Mouse (Mus musculus) left cerebral cortex, postnatal 4 days (tissue): ENCODE data around the gene Pex14. TPM values are rescaled to one million over a fixed set of nuclear protein-coding genes. Genes with fewer than 3 reads are reported as not detected.
A peak's percentile ranks its signal among the peaks of the same experiment; 100 is the strongest.
"Not testable (repeated sequence)": the region's sequence is repeated elsewhere in the genome, so short reads cannot be mapped to it uniquely, and the experiment has no call there.

Source experiments
- DNase-seq: peaks from one replicate; pipeline ENCODE4 v3.0.0-alpha.2; 2022
- intact Hi-C: fragments of 180-260 bp; cut with DNase I; formaldehyde crosslinking; loops from one replicate; pipeline ENCODE4 v1.15.1; 2025
- total RNA-seq, 2 experiments: library from RNA; stranded (reverse); gene quantifications; 2 replicates each; pipeline ENCODE4 v1.2.3; 2021

Pex14 gene
- total RNA-seq, 2 experiments from 2014 or later: 38.2 to 40.8 TPM

DNA sequence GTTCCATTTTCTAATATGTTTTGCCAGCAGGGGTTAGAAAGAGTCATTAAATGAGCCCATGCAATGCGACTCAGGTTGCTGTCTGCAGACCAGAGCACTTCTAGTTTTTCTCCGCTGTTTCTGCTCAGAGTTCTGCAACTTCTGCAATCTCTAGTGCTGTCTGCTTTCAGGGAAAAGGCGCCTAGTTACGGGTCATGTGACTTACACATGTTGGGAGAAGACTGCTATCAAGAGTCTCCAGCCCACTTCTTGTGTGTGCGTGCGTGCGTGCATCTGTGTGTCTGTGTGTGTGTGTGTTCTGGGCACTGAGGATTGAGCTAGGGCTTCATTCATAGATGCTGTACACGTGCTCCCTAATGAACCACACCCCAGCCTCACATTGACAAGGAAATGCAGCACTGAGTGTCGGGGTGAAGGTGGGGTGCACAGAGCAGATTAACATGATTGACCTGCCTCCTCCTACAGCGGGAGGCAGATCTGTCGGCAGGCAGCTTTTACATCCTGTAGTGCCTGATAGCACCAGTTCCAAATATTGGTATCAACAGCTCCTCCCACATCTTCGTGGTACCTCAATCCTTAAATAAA, 20.4 kb upstream of the Pex14 start:
- intact Hi-C loops, DNase-seq: not testable (repeated sequence)

GRCm38 (mm10) chr4:149103875-149104561, 4.3 kb upstream of the Pex14 start, which contains the start of gene Dffa:
TSS of gene Dffa (plus strand) at chr4:149104146.
- peak; percentile 93 for DNase-seq
- intact Hi-C loops: no loop called here

GRCm38 (mm10) chr4:149101456-149101855, 1.8 kb upstream of the Pex14 start:
- no peak for DNase-seq
- intact Hi-C loops: no loop called here

GRCm38 (mm10) chr4:149100449-149100848, 773 bp upstream of the Pex14 start:
- intact Hi-C loops, DNase-seq: not testable (repeated sequence)

DNA sequence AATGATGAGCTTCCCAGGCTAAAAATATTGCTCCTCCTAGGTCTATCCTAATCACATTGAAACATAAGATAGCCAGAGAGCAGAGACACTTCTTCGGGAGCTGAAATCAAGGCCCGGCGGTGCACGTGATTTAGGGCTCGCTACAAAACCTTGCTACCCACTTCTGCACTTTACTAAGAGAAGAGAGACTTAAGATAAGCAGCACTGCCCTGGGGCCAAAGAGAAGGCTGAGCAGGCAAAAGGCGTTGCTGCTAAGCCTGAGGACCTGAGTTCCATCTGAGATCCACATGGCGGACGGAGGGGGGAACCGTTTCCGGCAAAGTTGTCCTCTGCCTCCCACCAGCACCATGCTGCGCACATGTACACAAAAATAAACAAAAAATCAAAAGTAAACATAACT, 1.1 kb downstream of the Pex14 start:
- intact Hi-C loops: no loop called here
- no peak for DNase-seq

- DNase-seq: no peak
- intact Hi-C loops: no loop called here
Observed at GRCm38 (mm10) chr4:149097956-149098355, 1.7 kb downstream of the Pex14 start.

DNA sequence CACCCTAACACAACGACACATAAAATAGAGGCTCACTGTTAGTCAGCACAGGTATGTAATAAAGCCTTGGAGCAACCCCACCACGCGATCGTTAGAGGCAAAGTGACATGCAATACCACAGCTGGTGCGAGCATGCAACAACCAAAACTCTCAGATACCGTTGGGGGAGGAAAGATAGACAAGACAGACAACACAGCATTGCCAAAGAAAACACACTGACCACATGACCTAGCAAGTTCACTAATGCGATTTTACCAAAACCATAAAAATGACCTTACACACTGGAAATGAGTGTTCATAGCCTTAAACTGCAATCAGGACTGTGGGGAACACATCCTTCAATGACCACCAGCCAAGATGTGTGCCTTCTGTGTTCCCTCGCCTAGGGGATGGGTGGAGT, 8.3 kb downstream of the Pex14 start:
- intact Hi-C loops: no loop called here
- DNase-seq: no peak

DNA sequence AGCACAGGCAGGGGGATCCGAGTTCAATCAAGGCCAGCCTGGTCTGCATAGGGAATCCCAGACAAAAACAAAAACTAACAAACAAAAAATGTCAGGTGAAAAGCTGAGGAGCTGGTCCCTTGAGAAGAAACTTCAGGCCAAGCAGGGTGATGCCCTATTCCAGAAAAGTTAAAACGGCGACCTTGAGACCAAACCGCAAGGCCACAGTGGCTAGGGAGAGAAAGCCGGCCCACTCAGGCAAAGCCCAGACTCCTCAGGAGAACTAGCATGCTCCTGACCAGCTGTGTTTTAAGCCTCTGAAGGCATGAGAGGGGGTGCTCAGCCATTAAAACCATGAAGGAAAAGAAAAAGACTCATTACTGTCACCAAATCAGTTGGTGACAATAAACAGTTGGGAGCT, 14.3 kb downstream of the Pex14 start:
- intact Hi-C loops: no loop called here
- DNase-seq: no peak

DNA sequence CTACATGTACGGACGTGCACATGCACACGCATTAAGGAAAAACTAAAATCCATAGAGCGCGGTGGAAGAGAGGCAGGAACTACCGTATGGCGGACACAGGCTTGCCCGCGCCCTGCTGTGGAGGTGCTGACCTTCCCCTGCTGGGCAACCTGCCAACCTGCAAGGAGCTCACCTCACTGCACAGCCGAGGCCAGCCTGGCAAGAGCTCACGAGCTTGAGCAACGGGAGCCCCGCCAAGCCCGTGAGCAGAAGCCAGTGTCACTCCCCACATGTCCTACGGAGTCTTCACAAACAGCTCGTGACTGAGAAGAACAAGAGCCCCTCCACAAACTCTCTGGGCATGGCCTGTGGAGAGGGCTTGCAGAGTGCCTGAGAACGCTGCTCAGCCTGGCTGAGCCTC, 18.1 kb downstream of the Pex14 start:
- peak; percentile 84 for DNase-seq
- intact Hi-C loops: no loop called here

- intact Hi-C loops: no loop called here
- no peak for DNase-seq
Observed at GRCm38 (mm10) chr4:149080111-149080510, 19.6 kb downstream of the Pex14 start.

DNA sequence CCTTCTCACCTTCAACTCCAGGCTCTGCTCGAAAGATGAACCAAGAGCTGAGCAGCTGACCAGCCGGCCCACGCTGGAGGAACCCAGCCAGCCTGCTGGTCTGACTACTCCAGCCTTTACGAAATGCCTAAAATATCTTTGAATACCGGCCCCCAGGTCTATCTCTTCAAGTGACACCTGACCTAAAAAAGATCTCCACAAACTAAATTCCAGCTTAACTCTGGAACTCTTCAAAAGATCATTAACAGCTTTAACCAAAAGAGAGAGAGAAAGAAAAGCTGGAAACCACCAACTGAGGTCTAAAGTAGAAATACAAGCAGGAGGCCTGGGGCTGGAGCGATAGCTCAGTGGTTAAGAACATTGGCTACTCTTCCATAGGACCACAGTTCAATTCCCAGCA, 20.0 kb downstream of the Pex14 start:
- no peak for DNase-seq
- intact Hi-C loops: no loop called here

DNA sequence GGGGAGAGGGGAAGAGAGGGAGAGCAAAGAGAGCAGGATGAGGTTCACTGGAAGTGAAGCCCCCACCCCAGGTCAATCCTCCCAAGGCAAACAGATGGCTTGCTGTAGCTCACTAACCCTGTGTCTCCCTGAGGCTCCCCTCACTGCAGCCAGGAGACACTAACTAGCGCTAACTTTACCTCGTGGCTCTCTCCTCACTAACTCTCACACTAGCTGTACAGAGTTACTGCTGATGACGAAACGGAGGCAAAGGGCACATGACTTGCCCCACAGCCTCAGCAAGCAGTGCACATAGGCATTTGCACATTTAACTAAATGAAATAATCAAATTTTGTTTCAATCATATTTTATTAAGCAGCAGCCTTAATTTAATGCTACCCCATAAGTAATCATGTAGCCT, 21.4 kb downstream of the Pex14 start:
- no peak for DNase-seq
- intact Hi-C loops: no loop called here

- peak; percentile 63 for DNase-seq
- intact Hi-C loops: no loop called here
Observed at GRCm38 (mm10) chr4:149075871-149076575, 23.7 kb downstream of the Pex14 start.

- intact Hi-C loops: no loop called here
- DNase-seq: no peak
Observed at GRCm38 (mm10) chr4:149075073-149075472, 24.6 kb downstream of the Pex14 start.

- no peak for DNase-seq
- intact Hi-C loops: loop anchor here (10.0 kb wide), 1 partner anchor 322 kb away; no protein-coding TSS in a partner anchor
Observed at GRCm38 (mm10) chr4:149066672-149067551, 32.8 kb downstream of the Pex14 start.

- DNase-seq: no peak
Observed at GRCm38 (mm10) chr4:149064061-149064854, 35.4 kb downstream of the Pex14 start.

GRCm38 (mm10) chr4:149062406-149063318, 37.0 kb downstream of the Pex14 start:
- intact Hi-C loops: loop anchor here (10.0 kb wide), 1 partner anchor 318 kb away; no protein-coding TSS in a partner anchor
- DNase-seq: no peak

More at GRCm38 (mm10) chr4:149064061-149064854, 35.4 kb downstream of the Pex14 start:
- intact Hi-C loops: loop anchor here (10.0 kb wide), 1 partner anchor 319 kb away; no protein-coding TSS in a partner anchor

- DNase-seq: no peak
- intact Hi-C loops: loop anchor here (10.0 kb wide), 1 partner anchor 317 kb away; no protein-coding TSS in a partner anchor
Observed at GRCm38 (mm10) chr4:149061432-149061718, 38.3 kb downstream of the Pex14 start.
